Mouse (Mus musculus): ENCODE results near the gene Cdk2ap1. TPM values are rescaled to one million over a fixed set of nuclear protein-coding genes. Genes with fewer than 3 reads are reported as not detected.
"Not testable (repeated sequence)": the region's sequence is repeated elsewhere in the genome, so short reads cannot be mapped to it uniquely, and the experiment has no call there.

Gene Cdk2ap1
- polyA plus RNA-seq (2014; fragmentation: Nextera tagmentation; extraction: Ambion mirVana): 50.8 and 53.7 TPM in 2 replicates

DNA sequence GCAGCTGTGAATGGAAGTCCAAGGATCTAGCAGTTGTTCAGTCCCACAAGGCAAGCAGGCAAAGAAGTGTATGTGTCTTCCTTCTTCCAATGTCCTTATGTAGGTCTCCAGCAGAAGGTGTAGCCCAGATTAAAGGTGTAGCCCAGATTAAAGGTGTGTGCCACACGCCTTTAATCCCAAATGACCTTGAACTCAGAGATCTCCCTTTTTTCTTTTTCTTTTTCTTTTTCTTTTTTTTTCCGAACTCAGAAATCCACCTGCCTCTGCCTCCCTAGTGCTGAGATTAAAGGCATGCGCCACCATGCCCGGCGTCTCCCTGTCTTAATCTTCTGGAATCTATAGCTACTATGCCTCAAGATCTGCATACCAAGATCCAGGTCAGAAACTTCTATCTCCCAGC, at the start of gene Cdk2ap1:
Gene Cdk2ap1, minus strand, starts transcription at position 101 of the 400 bp plus-strand sequence.
- ATAC-seq (ENCODE audit: insufficient number of reproducible peaks, insufficient read depth, low FRiP score, low read depth); H3K9me3 ChIP-seq (ENCODE audit: control insufficient read depth, low read depth, low read length); H3K27ac ChIP-seq (ENCODE audit: low read length); H3K4me2 ChIP-seq (replicated peaks; ENCODE audit: low read depth, low read length); H3K4me1 ChIP-seq (ENCODE audit: control insufficient read depth, insufficient read depth, low read length); H3K27me3 ChIP-seq (ENCODE audit: control insufficient read depth, insufficient read depth, low read length); H3K4me3 ChIP-seq (ENCODE audit: low read depth, low read length); H3K36me3 ChIP-seq (ENCODE audit: control insufficient read depth, insufficient read depth, low read length); H3K9ac ChIP-seq (replicated peaks; ENCODE audit: low read depth, low read length): not testable (repeated sequence)
- WGBS: 89% methylated on average over 5 of the region's 5 CpGs

DNA sequence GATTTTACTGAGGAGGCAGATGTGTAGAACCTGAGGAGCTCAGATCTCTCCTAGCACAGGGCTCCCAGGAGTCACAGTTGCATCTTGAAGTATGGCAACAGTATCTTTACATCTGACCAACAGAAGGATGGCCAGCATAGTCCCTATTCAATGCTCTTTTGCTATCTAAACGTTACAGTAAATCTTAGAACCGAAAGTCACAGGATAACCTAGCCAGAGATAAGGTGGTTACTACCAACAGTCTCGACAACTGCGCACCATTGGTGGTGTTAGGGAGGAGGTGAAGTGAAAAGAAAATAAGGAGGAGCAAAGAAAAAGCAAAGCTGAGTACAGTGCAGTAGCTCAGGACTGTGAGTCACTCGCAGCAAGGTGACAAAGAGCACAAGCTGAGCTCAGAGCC, 49.3 kb upstream of the Cdk2ap1 start:
- WGBS: 90% methylated on average over 5 of the region's 5 CpGs
- H3K27ac ChIP-seq (ENCODE audit: low read length): no peak overlapping the region
- no peak overlapping the region for H3K4me3 ChIP-seq (ENCODE audit: low read depth, low read length)
- H3K9me3 ChIP-seq (ENCODE audit: control insufficient read depth, low read depth, low read length): no peaks in the 10 kb centered on the region
- H3K36me3 ChIP-seq (ENCODE audit: control insufficient read depth, insufficient read depth, low read length): peaks cover 49% of the 10 kb centered on the region
- ATAC-seq (ENCODE audit: insufficient number of reproducible peaks, insufficient read depth, low FRiP score, low read depth): no peak
- H3K9ac ChIP-seq (replicated peaks; ENCODE audit: low read depth, low read length): no peak overlapping the region
- no peaks in the 10 kb centered on the region for H3K4me1 ChIP-seq (ENCODE audit: control insufficient read depth, insufficient read depth, low read length)
- no peak overlapping the region for H3K4me2 ChIP-seq (replicated peaks; ENCODE audit: low read depth, low read length)
- H3K27me3 ChIP-seq (ENCODE audit: control insufficient read depth, insufficient read depth, low read length): no peaks in the 10 kb centered on the region

DNA sequence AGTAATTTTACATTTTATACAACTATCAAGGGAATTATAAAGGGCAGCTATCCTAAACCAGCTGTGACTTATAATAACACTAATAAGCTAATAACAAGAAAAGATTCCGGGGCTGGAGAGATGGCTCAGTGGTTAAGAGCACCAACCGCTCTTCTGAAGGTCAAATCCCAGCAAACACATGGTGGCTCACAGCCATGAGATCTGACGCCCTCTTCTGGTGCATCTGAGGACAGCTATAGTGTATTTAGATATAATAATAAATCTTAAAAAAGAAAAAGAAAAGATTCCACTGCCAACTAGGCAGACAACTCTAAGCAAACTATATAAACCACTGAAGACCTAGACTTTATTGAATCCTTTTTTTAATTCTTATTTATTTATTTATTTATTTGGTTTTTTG, 47.9 kb upstream of the Cdk2ap1 start:
- no peak overlapping the region for H3K4me2 ChIP-seq (replicated peaks; ENCODE audit: low read depth, low read length)
- no peak overlapping the region for H3K27ac ChIP-seq (ENCODE audit: low read length)
- no peaks in the 10 kb centered on the region for H3K27me3 ChIP-seq (ENCODE audit: control insufficient read depth, insufficient read depth, low read length)
- no peaks in the 10 kb centered on the region for H3K4me1 ChIP-seq (ENCODE audit: control insufficient read depth, insufficient read depth, low read length)
- WGBS: 82% methylated on average over 3 of the region's 3 CpGs
- no peak overlapping the region for H3K9ac ChIP-seq (replicated peaks; ENCODE audit: low read depth, low read length)
- H3K9me3 ChIP-seq (ENCODE audit: control insufficient read depth, low read depth, low read length): no peaks in the 10 kb centered on the region
- peaks cover 61% of the 10 kb centered on the region for H3K36me3 ChIP-seq (ENCODE audit: control insufficient read depth, insufficient read depth, low read length)
- H3K4me3 ChIP-seq (ENCODE audit: low read depth, low read length): no peak overlapping the region
- ATAC-seq (ENCODE audit: insufficient number of reproducible peaks, insufficient read depth, low FRiP score, low read depth): no peak

DNA sequence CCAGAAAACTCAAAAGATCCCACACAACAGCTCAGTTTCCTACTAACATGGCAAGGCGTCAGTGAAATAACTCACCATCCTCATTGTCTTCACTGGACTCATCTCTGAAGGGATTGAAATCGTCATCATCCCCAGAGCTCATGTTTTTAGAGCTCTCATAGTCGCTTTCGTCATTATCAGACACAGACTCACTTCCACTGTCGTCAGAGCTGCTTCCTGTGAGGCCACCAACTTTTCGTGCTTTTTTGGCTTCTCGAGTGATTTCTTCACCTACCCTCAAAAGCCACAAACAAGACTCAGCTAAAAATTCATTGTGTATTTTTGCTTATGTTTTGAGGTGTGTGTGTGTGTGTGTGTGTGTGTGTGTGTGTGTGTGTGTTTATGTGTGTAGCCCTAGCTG, 30.8 kb upstream of the Cdk2ap1 start:
- H3K36me3 ChIP-seq (ENCODE audit: control insufficient read depth, insufficient read depth, low read length): peaks cover 76% of the 10 kb centered on the region
- WGBS: 91% methylated on average over 7 of the region's 7 CpGs

DNA sequence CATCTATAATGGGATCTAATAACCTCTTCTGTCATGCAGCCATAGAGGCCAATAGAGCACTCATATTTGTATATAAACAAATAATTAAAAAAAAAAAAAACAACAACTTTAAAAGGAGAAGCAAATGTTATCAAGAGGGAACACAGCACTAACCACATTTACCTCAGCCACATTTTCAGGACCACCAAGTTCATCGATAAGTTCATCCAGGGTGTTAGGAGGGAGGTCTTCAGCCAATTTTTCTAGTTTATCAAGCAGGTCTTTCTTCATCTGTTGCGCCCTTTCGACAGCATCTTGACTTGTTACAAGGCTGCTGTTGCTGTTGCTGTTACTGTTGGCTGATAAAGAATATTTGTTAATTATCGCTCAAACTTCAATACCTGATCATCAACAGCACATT, 29.5 kb upstream of the Cdk2ap1 start:
- WGBS: 97% methylated on average over 4 of the region's 4 CpGs
- no peak for ATAC-seq (ENCODE audit: insufficient number of reproducible peaks, insufficient read depth, low FRiP score, low read depth)

More for the DNA sequence above, 30.8 kb upstream of the Cdk2ap1 start:
- Histone ChIP-seq H3K27me3 (ENCODE audit: control insufficient read depth, insufficient read depth, low read length) (no peaks in the 10 kb centered on the region), H3K27ac (ENCODE audit: low read length) (no peak overlapping the region), H3K4me2 (replicated peaks; ENCODE audit: low read depth, low read length) (no peak overlapping the region), H3K9ac (replicated peaks; ENCODE audit: low read depth, low read length) (no peak overlapping the region), H3K4me1 (ENCODE audit: control insufficient read depth, insufficient read depth, low read length) (no peaks in the 10 kb centered on the region), H3K9me3 (ENCODE audit: control insufficient read depth, low read depth, low read length) (no peaks in the 10 kb centered on the region), H3K4me3 (ENCODE audit: low read depth, low read length) (no peak overlapping the region)
- no peak for ATAC-seq (ENCODE audit: insufficient number of reproducible peaks, insufficient read depth, low FRiP score, low read depth)

DNA sequence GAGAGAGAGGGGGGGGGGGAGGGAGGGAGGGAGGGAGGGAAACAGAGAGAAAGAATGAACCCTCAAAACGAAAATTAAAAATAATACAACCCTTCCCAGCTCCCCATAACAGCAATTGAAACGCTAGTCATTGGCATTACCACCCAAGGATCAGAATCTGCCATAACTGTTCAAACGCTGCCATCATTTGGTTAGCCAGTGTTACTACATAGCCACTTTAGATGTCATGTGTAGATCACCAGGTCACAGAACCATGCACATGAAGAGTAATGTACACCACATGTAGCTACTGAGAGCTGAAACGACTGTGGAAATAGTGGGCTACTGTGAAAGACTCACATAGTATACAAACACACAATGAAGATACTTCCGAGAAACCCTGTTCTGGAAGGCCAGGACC, 25.1 kb upstream of the Cdk2ap1 start:
- WGBS: 71% methylated on average over 5 of the region's 5 CpGs
- H3K9me3 ChIP-seq (ENCODE audit: control insufficient read depth, low read depth, low read length): no peaks in the 10 kb centered on the region
- no peak for ATAC-seq (ENCODE audit: insufficient number of reproducible peaks, insufficient read depth, low FRiP score, low read depth)
- H3K27ac ChIP-seq (ENCODE audit: low read length): no peak overlapping the region
- H3K4me3 ChIP-seq (ENCODE audit: low read depth, low read length): no peak overlapping the region
- H3K36me3 ChIP-seq (ENCODE audit: control insufficient read depth, insufficient read depth, low read length): peaks cover 81% of the 10 kb centered on the region
- H3K4me1 ChIP-seq (ENCODE audit: control insufficient read depth, insufficient read depth, low read length): no peaks in the 10 kb centered on the region
- H3K4me2 ChIP-seq (replicated peaks; ENCODE audit: low read depth, low read length): no peak overlapping the region
- H3K9ac ChIP-seq (replicated peaks; ENCODE audit: low read depth, low read length): no peak overlapping the region
- no peaks in the 10 kb centered on the region for H3K27me3 ChIP-seq (ENCODE audit: control insufficient read depth, insufficient read depth, low read length)

More for the DNA sequence above, 29.5 kb upstream of the Cdk2ap1 start:
- Histone ChIP-seq H3K4me3 (ENCODE audit: low read depth, low read length) (no peak overlapping the region), H3K27me3 (ENCODE audit: control insufficient read depth, insufficient read depth, low read length) (no peaks in the 10 kb centered on the region), H3K27ac (ENCODE audit: low read length) (no peak overlapping the region), H3K9me3 (ENCODE audit: control insufficient read depth, low read depth, low read length) (no peaks in the 10 kb centered on the region), H3K4me2 (replicated peaks; ENCODE audit: low read depth, low read length) (no peak overlapping the region), H3K36me3 (ENCODE audit: control insufficient read depth, insufficient read depth, low read length) (peaks cover 74% of the 10 kb centered on the region), H3K9ac (replicated peaks; ENCODE audit: low read depth, low read length) (no peak overlapping the region), H3K4me1 (ENCODE audit: control insufficient read depth, insufficient read depth, low read length) (no peaks in the 10 kb centered on the region)

DNA sequence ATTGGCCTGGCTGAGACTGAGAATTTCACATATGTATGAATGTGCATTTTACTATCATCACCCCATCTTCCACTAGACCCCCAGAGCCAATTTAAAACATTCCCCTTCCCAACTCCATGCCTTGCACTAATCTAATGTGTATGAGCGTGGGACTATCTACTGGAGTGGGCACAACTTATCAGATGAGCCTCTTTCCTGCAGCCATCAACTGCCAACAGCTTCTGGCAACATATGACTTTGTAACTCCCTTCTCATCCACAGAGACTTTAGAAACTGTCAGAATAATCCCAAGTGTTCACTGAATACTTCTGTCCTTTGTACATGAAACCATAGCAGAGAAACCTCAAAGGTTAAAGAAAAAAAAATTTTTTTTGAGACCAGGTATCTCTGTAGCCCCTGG, 17.2 kb upstream of the Cdk2ap1 start:
- H3K9me3 ChIP-seq (ENCODE audit: control insufficient read depth, low read depth, low read length): no peaks in the 10 kb centered on the region
- no peak for ATAC-seq (ENCODE audit: insufficient number of reproducible peaks, insufficient read depth, low FRiP score, low read depth)
- H3K27ac ChIP-seq (ENCODE audit: low read length): no peak overlapping the region
- WGBS: 86% methylated on average over 1 of the region's 1 CpGs
- peaks cover 77% of the 10 kb centered on the region for H3K36me3 ChIP-seq (ENCODE audit: control insufficient read depth, insufficient read depth, low read length)
- no peak overlapping the region for H3K9ac ChIP-seq (replicated peaks; ENCODE audit: low read depth, low read length)
- no peak overlapping the region for H3K4me2 ChIP-seq (replicated peaks; ENCODE audit: low read depth, low read length)
- no peaks in the 10 kb centered on the region for H3K4me1 ChIP-seq (ENCODE audit: control insufficient read depth, insufficient read depth, low read length)
- H3K27me3 ChIP-seq (ENCODE audit: control insufficient read depth, insufficient read depth, low read length): no peaks in the 10 kb centered on the region
- no peak overlapping the region for H3K4me3 ChIP-seq (ENCODE audit: low read depth, low read length)

DNA sequence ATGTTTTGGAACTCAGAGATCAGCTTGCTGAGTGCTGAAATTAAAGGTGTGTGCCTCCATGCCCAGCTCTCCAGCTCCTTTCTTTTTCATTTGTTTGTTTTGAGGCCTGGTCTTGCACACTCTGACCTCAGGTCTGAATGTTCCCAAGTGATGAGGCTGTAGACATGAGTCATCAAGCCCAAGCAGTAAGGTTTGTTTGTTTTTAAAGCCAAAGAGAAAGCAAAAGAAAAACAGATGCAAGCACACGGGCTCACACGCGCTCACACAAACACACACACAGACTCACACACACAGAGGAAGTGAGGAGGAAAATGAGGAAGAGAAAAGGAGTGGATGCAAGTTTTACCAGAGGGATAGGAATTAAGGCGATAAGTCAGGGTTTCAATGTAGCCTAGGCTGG, 14.3 kb upstream of the Cdk2ap1 start:
- Histone ChIP-seq H3K36me3 (ENCODE audit: control insufficient read depth, insufficient read depth, low read length) (peaks cover 71% of the 10 kb centered on the region), H3K27me3 (ENCODE audit: control insufficient read depth, insufficient read depth, low read length) (no peaks in the 10 kb centered on the region), H3K4me2 (replicated peaks; ENCODE audit: low read depth, low read length) (no peak overlapping the region), H3K9me3 (ENCODE audit: control insufficient read depth, low read depth, low read length) (no peaks in the 10 kb centered on the region), H3K27ac (ENCODE audit: low read length) (no peak overlapping the region), H3K9ac (replicated peaks; ENCODE audit: low read depth, low read length) (no peak overlapping the region), H3K4me1 (ENCODE audit: control insufficient read depth, insufficient read depth, low read length) (no peaks in the 10 kb centered on the region), H3K4me3 (ENCODE audit: low read depth, low read length) (no peak overlapping the region)
- 88% methylated on average over 4 of the region's 4 CpGs for WGBS
- no peak for ATAC-seq (ENCODE audit: insufficient number of reproducible peaks, insufficient read depth, low FRiP score, low read depth)

DNA sequence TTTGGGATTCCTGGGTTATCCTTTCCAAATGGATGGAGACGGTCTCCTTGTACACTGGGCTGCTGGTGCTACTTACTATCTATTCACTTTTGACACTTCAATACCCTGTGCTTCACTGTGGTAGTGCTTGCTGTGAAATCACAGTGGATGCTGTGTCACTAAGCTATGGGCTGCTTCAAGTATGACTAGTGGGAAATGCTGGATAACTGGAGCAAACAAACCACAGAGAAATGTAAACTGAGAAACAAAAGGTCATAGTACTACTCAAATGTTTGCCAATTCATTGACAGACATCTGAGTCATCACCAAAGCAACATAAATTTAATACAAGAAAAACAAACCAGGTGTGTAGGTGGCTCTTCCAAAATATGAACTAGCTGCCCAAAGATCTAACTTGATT, 13.5 kb upstream of the Cdk2ap1 start:
- H3K4me3 ChIP-seq (ENCODE audit: low read depth, low read length): no peak overlapping the region
- no peak overlapping the region for H3K27ac ChIP-seq (ENCODE audit: low read length)
- WGBS: 94% methylated on average over 1 of the region's 1 CpGs
- H3K4me1 ChIP-seq (ENCODE audit: control insufficient read depth, insufficient read depth, low read length): no peaks in the 10 kb centered on the region
- peaks cover 69% of the 10 kb centered on the region for H3K36me3 ChIP-seq (ENCODE audit: control insufficient read depth, insufficient read depth, low read length)
- no peak for ATAC-seq (ENCODE audit: insufficient number of reproducible peaks, insufficient read depth, low FRiP score, low read depth)
- H3K9ac ChIP-seq (replicated peaks; ENCODE audit: low read depth, low read length): no peak overlapping the region
- no peaks in the 10 kb centered on the region for H3K27me3 ChIP-seq (ENCODE audit: control insufficient read depth, insufficient read depth, low read length)
- H3K9me3 ChIP-seq (ENCODE audit: control insufficient read depth, low read depth, low read length): no peaks in the 10 kb centered on the region
- no peak overlapping the region for H3K4me2 ChIP-seq (replicated peaks; ENCODE audit: low read depth, low read length)
